Mouse (Mus musculus) B cell, adult 2 months (primary cell): ENCODE results near the gene Gm7138.
"Not testable (repeated sequence)": the region's sequence is repeated elsewhere in the genome, so short reads cannot be mapped to it uniquely, and the experiment has no call there.

Experiments
- DNase-seq, 2 experiments: peaks; one replicate each; pipeline ENCODE4 v3.0.0; 2022

Gene Gm7138

DNA sequence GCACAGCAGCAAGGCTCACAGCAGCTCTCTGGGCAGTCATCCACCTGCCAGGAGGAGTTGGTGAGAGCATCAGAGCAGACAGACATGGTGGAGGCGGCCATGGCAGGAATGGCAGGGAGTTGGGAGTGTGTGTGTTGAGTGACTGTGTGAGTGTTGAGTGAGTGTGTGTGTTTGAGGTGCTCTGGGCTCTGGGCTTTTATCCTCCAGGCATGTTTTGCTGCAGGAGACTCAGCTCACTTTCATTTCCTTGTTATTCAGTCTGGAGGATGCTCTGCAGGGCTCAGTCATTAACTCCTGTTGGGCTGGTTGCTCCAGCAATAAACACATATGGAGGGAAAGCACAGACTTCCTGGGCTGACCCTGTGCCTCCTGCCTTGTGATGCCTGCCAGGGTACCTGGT, at the start of gene Gm7138:
Gene Gm7138, minus strand, starts transcription at position 101 of the 400 bp plus-strand sequence.
- not testable (repeated sequence) for DNase-seq

DNA sequence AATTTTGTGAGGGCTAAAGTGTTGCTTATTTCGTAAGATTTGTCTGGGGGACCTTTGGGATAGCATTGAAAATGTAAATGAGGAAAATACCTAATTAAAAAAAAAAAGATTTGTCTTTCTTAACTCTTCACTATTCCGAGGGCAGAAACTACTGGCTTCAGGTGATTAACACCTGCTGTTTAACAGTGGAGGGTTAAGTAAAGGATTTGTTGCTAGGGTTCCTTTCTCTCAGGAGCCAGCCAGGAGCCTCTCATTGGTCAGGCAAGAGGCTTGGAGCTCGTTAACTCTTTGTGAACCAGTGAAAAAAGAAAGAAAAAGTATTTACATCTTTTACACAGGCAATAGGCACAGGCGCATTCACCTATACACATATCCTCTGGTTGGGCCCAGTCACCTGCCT, 42.5 kb upstream of the Gm7138 start:
- DNase-seq, result no peak

- no peak for DNase-seq
Measured at GRCm38 (mm10) chr10:77818523-77818922, 41.8 kb upstream of the Gm7138 start.

- peak; percentile 64 to 65 for DNase-seq
Measured at GRCm38 (mm10) chr10:77815514-77815913, 38.8 kb upstream of the Gm7138 start.

DNA sequence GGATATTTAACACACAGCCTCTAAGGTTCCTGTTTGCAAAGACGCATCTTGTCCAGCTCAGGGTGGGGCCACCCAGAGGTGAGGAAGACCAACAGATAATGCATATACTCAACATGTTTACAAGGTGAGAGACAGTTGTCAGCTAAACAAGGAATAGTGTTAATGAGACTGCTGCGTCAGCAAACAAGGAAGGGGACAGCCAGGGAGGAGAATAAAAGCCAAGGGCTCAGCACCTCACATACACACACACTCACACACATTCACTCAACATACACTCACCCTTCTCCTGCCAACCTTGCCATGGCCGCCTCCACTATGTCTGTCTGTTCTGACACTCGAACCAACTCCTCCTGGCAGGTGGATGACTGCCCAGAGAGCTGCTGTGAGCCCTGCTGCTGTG, 37.6 kb upstream of the Gm7138 start, which contains the start of gene Gm2696:
Gene Gm2696, plus strand, starts transcription at position 301 of the 400 bp plus-strand sequence.
- DNase-seq, result no peak

DNA sequence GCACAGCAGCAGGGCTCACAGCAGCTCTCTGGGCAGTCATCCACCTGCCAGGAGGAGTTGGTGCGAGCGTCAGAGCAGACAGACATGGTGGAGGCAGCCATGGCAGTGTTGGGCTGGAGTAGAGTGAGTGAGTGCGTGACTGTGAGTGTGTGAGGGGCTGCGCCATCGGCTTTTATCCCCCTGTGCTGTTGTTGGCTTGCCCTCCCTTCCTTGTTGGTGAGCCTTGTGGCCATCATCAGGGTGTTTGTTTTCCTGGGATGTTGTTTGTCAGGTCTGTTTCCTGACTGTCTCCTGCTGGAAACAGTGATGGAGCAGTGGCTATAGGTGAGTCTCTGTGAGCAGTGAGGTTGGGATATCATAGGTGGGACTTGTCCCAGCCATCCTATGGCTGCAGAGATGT, 35.0 kb upstream of the Gm7138 start, which contains the start of gene Gm9507:
Gene Gm9507, minus strand, starts transcription at position 101 of the 400 bp plus-strand sequence.
- DNase-seq, result no peak

- no peak for DNase-seq
Measured at GRCm38 (mm10) chr10:77804095-77804494, 27.4 kb upstream of the Gm7138 start.

DNA sequence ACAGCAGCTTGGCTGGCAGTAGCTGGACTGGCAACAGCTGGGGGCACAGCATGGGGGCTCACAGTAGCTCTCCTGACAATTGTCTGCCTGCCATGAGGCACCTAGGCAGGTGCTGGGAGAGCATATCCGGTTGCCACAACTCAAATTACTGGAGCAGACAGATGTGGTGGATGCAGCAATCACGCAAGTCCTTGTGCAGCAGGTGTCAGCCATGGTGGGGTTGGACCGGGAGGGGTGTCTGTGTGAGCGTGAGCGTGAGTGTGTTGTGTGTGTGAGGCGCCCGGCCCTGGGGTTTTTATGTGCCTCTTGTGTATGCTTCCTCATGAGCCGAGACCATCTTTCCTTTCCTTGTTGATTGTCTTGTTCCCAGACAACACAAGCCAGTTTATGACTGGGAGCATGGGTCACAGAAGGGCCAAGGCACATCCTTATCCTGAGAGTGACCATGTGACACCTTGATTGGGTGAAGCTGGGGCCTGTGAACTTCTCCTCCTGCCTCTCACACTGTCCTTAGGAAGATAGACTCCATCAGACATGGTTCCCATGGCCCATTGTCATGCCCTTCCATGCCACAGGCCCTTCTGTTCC, 22.3 kb upstream of the Gm7138 start, which contains the start of gene Gm19668:
Gene Gm19668, minus strand, starts transcription at position 213 of the 588 bp plus-strand sequence.
- no peak for DNase-seq

DNA sequence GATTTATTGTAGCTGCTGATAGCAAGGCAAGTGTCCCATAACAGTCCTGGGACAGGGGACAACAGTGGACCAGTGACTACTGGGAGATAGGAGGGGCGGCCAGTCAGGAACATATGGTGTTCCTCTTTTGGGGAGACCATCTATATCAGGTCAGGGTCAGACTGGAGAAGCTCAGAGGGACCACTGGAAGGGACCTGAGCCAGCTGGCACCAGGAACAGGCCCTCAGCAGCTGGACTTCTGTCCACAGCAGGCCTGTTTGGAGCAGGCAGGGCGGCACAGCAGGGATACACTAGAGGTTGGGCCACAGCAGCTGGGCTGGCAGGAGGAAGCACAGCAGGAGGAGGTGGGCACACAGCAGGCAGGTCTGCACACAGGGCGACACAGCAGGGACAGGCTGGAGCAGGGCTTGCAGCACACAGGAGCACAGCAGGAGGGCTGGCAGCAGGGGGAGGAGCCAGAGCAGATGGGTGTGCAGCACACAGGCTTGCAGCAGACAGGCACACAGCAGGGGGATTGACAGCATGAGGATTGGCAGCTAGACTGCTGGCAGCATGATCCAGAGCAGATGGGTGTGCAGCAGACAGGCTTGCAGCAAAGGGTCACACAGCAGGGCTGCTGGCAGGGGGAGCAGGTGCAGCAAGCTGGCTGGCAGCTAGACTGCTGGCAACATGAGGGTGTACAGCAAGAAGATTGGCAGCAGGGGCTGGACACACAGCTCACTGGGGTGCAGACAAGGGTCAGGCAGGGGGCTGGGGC, 21.6 kb upstream of the Gm7138 start:
- not testable (repeated sequence) for DNase-seq

DNA sequence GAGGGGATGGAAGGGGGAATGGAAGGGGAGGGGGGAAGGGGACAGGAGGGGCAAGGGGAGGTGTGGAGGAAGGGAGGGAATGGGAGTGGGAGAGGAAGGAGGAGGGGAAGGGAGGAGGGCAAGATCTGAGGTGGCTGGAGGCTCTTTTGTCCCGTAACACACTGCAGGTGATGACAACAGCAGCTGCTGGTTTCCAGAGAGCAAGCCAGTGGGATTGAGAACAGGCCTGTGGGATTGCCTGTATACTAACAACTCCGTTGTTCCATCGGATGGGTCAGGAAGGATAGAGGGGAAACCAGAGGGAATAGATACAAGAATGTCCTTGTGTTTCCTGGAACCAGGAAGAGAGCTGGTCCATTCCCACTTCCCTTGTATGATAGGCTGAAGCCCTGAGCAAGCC, 20.9 kb upstream of the Gm7138 start:
- DNase-seq, result no peak

- no peak for DNase-seq
Measured at GRCm38 (mm10) chr10:77794976-77795375, 18.2 kb upstream of the Gm7138 start, which contains the start of gene Gm9639. Gene Gm9639, minus strand, starts transcription at chr10:77795076.

- no peak for DNase-seq
Measured at GRCm38 (mm10) chr10:77788621-77789020, 11.9 kb upstream of the Gm7138 start.

- DNase-seq, result not testable (repeated sequence)
Measured at GRCm38 (mm10) chr10:77787876-77788275, 11.1 kb upstream of the Gm7138 start, which contains the start of gene Gm7137. Gene Gm7137, minus strand, starts transcription at chr10:77788200.

- not testable (repeated sequence) for DNase-seq
Measured at GRCm38 (mm10) chr10:77783396-77783795, 6.7 kb upstream of the Gm7138 start.

GRCm38 (mm10) chr10:77782442-77782841, 5.7 kb upstream of the Gm7138 start, which contains the start of gene Gm3250:
Gene Gm3250, minus strand, starts transcription at chr10:77782542.
- DNase-seq, result not testable (repeated sequence)

DNA sequence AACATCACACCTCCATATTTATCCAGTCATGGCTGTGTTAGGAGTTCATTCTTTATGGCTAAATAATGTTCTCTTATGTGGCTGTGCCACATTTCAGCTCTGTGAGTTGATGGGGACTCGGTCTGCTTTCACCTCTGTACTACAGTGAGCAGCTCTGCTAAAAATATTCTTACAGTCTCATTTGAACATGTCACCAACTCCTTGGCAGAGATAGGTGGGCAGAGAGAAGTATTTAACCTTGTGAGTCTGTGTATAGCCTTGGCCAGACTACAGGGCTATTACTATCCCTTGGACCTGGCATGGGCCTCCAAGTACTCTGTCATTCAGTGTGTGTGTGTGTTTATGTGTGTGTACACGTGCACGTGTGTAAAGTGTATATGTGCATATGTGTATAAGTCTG, 4.6 kb downstream of the Gm7138 start:
- DNase-seq, result not testable (repeated sequence)

GRCm38 (mm10) chr10:77771225-77771624, 5.5 kb downstream of the Gm7138 start, which contains the start of gene Gm3238:
Gene Gm3238, minus strand, starts transcription at chr10:77771325.
- not testable (repeated sequence) for DNase-seq

GRCm38 (mm10) chr10:77769727-77770126, 7.0 kb downstream of the Gm7138 start:
- no peak for DNase-seq

DNA sequence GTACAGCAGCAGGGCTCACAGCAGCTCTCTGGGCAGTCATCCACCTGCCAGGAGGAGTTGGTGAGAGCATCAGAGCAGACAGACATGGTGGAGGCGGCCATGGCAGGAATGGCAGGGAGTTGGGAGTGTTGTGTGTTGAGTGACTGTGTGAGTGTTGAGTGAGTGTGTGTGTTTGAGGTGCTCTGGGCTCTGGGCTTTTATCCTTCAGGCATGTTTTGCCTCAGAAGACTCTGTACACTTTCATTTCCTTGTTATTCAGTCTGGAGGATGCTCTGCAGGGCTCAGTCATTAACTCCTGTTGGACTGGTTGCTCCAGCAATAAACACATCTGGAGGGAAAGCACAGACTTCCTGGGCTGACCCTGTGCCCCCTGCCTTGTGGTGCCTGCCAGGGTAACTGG, 17.2 kb downstream of the Gm7138 start, which contains the start of gene Gm3233:
Gene Gm3233, minus strand, starts transcription at position 101 of the 400 bp plus-strand sequence.
- not testable (repeated sequence) for DNase-seq

GRCm38 (mm10) chr10:77753448-77753847, 23.3 kb downstream of the Gm7138 start:
- DNase-seq, result no peak

GRCm38 (mm10) chr10:77752312-77752711, 24.4 kb downstream of the Gm7138 start:
- DNase-seq, result not testable (repeated sequence)

DNA sequence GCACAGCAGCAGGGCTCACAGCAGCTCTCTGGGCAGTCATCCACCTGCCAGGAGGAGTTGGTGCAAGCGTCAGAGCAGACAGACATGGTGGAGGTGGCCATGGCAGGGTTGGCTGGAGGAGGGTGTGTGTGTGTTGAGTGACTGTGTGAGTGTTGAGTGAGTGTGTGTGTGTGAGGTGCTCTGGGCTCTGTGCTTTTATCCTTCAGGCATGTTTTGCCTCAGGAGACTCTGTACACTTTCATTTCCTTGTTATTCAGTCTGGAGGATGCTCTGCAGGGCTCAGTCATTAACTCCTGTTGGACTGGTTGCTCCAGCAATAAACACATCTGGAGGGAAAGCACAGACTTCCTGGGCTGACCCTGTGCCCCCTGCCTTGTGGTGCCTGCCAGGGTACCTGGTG, 25.5 kb downstream of the Gm7138 start, which contains the start of gene Gm9736:
Gene Gm9736, minus strand, starts transcription at position 101 of the 400 bp plus-strand sequence.
- not testable (repeated sequence) for DNase-seq

DNA sequence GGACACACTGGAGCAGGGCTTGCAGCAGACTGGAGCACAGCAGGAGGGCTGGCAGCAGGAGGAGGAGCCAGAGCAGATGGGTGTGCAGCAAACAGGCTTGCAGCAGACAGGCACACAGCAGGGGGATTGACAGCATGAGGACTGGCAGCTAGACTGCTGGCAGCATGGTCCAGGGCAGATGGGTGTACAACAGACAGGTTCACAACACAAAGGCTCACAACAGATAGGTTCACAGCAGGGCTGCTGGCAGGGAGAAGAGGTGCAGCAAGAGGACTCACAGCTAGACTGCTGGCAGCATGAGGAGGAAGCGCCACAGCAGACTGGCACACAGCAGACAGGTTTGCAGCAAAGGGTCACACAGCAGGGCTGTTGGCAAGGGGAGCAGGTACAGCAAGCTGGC, 26.1 kb downstream of the Gm7138 start:
- not testable (repeated sequence) for DNase-seq
